Mouse (Mus musculus) neural tube, embryonic 13.5 days (tissue): ENCODE results near the gene Grid2. TPM values are rescaled to one million over a fixed set of nuclear protein-coding genes. Genes with fewer than 3 reads are reported as not detected.

Experiments used
- ATAC-seq: fragments of 200-750 bp; cut with Nextera tagmentation; 2 replicates; pipeline ENCODE4 v1.8.0; 2017; ENCODE audit warnings: low read depth, mild to moderate bottlenecking, moderate TSS enrichment, moderate library complexity
- H3K27ac ChIP-seq: fragments of 300-500 bp; sonication (generic); replicated peaks from 2 replicates; pipeline ENCODE4 v1.5.1; 2015; ENCODE audit warnings: moderate library complexity, mild to moderate bottlenecking, inconsistent platforms
- H3K27me3 ChIP-seq: fragments of 300-500 bp; sonication (generic); 2 replicates; pipeline ENCODE4 v1.6.1; 2015; ENCODE audit warnings: mild to moderate bottlenecking, inconsistent platforms
- H3K36me3 ChIP-seq: fragments of 300-500 bp; sonication (generic); 2 replicates; pipeline ENCODE4 v1.6.1; 2015; ENCODE audit warnings: mild to moderate bottlenecking, inconsistent platforms
- H3K4me1 ChIP-seq: fragments of 300-500 bp; sonication (generic); replicated peaks from 2 replicates; pipeline ENCODE4 v1.6.1; 2015; ENCODE audit warnings: inconsistent platforms
- H3K4me2 ChIP-seq: fragments of 300-500 bp; sonication (generic); 2 replicates; pipeline ENCODE4 v1.6.1; 2015; ENCODE audit warnings: inconsistent platforms, mild to moderate bottlenecking, moderate library complexity
- H3K4me3 ChIP-seq: fragments of 300-500 bp; sonication (generic); 2 replicates; pipeline ENCODE4 v1.5.1; 2015; ENCODE audit warnings: mild to moderate bottlenecking, inconsistent platforms
- H3K9ac ChIP-seq: fragments of 300-500 bp; sonication (generic); 2 replicates; pipeline ENCODE4 v1.6.1; 2015; ENCODE audit warnings: moderate library complexity, mild to moderate bottlenecking, inconsistent platforms
- H3K9me3 ChIP-seq: fragments of 300-500 bp; sonication (generic); 2 replicates; pipeline ENCODE4 v1.6.1; 2016; ENCODE audit warnings: inconsistent platforms
- WGBS: fragments of 180-500 bp; shearing (Covaris S2); methylation state at CpG from one replicate; pipeline ENCODE4 v1.1.7; 2015; 5-methylcytosine and 5-hydroxymethylcytosine counted together
- polyA plus RNA-seq: library from polyadenylated mRNA; unstranded; fragments of >200 nt; fragmentation: Nextera tagmentation; extraction: Ambion mirVana; gene quantifications from 2 replicates; pipeline ENCODE4 v1.2.1, GENCODE M21; 2015

Gene Grid2
- polyA plus RNA-seq, 1 experiment from 2014 or later = 9.6 TPM

GRCm38 (mm10) chr6:64728499-64729198, 1473.0 kb downstream of the Grid2 start, which contains the start of gene Atoh1:
Gene Atoh1, plus strand, starts transcription at chr6:64729125.
- H3K4me2 ChIP-seq = peak within 1 kb of the TSS; percentile 68
- H3K27me3 ChIP-seq = peaks cover 71% of the 10 kb centered on the region
- WGBS = under 1% methylated on average over 34 of the region's 34 CpGs
- peak within 1 kb of the TSS; percentile 40 for H3K4me3 ChIP-seq
- peak within 1 kb of the TSS; percentile 47 for H3K9ac ChIP-seq
- H3K36me3 ChIP-seq = no peaks in the 10 kb centered on the region
- peaks cover 30% of the 10 kb centered on the region for H3K4me1 ChIP-seq
- peak; percentile 74 for ATAC-seq
- no peaks in the 10 kb centered on the region for H3K9me3 ChIP-seq
- H3K27ac ChIP-seq = no peak within 1 kb of the TSS

- under 1% methylated on average over 53 of the region's 53 CpGs for WGBS
- Histone ChIP-seq H3K27ac (no peak overlapping the region), H3K36me3 (no peaks in the 10 kb centered on the region), H3K27me3 (peaks cover 79% of the 10 kb centered on the region), H3K4me3 (peak overlapping the region; percentile 40), H3K4me1 (peaks cover 38% of the 10 kb centered on the region), H3K4me2 (peak overlapping the region; percentile 68), H3K9ac (peak overlapping the region; percentile 47), H3K9me3 (no peaks in the 10 kb centered on the region)
- ATAC-seq = peak; percentile 69
Observed at GRCm38 (mm10) chr6:64729231-64730011, 1473.7 kb downstream of the Grid2 start.

GRCm38 (mm10) chr6:64730030-64730429, 1474.4 kb downstream of the Grid2 start:
- ATAC-seq = 0 out of 2 replicates have a peak, but pooled peaks have one; percentile 2
- H3K27me3 ChIP-seq = peaks cover 85% of the 10 kb centered on the region
- under 1% methylated on average over 19 of the region's 19 CpGs for WGBS

GRCm38 (mm10) chr6:64730506-64731020, 1474.9 kb downstream of the Grid2 start:
- H3K27me3 ChIP-seq = peaks cover 90% of the 10 kb centered on the region
- no peaks in the 10 kb centered on the region for H3K9me3 ChIP-seq
- WGBS = 3% methylated on average over 14 of the region's 14 CpGs
- no peaks in the 10 kb centered on the region for H3K36me3 ChIP-seq
- H3K9ac ChIP-seq = no peak overlapping the region
- no peak overlapping the region for H3K27ac ChIP-seq
- no peak for ATAC-seq
- peaks cover 44% of the 10 kb centered on the region for H3K4me1 ChIP-seq
- H3K4me2 ChIP-seq = no peak overlapping the region
- no peak overlapping the region for H3K4me3 ChIP-seq

More at GRCm38 (mm10) chr6:64730030-64730429, 1474.4 kb downstream of the Grid2 start:
- Histone ChIP-seq H3K4me1 (peaks cover 44% of the 10 kb centered on the region), H3K9ac (peak overlapping the region; percentile 47), H3K36me3 (no peaks in the 10 kb centered on the region), H3K4me3 (peak overlapping the region; percentile 40), H3K9me3 (no peaks in the 10 kb centered on the region), H3K27ac (no peak overlapping the region), H3K4me2 (peak overlapping the region; percentile 68)

- no peak overlapping the region for H3K4me2 ChIP-seq
- peaks cover 44% of the 10 kb centered on the region for H3K4me1 ChIP-seq
- H3K4me3 ChIP-seq = no peak overlapping the region
- H3K27ac ChIP-seq = no peak overlapping the region
- no peak for ATAC-seq
- H3K9me3 ChIP-seq = no peaks in the 10 kb centered on the region
- no peaks in the 10 kb centered on the region for H3K36me3 ChIP-seq
- no peak overlapping the region for H3K9ac ChIP-seq
- H3K27me3 ChIP-seq = peaks cover 96% of the 10 kb centered on the region
- 5% methylated on average over 7 of the region's 7 CpGs for WGBS
Observed at GRCm38 (mm10) chr6:64731126-64731525, 1475.5 kb downstream of the Grid2 start.

- no peak for ATAC-seq
- Histone ChIP-seq H3K4me2 (no peak overlapping the region), H3K4me3 (no peak overlapping the region)
Observed at GRCm38 (mm10) chr6:64731621-64732320, 1476.1 kb downstream of the Grid2 start.

GRCm38 (mm10) chr6:64733311-64733710, 1477.6 kb downstream of the Grid2 start:
- no peak overlapping the region for H3K4me3 ChIP-seq
- no peaks in the 10 kb centered on the region for H3K9me3 ChIP-seq
- H3K27ac ChIP-seq = no peak overlapping the region
- H3K9ac ChIP-seq = no peak overlapping the region
- H3K4me2 ChIP-seq = no peak overlapping the region
- ATAC-seq = no peak
- H3K27me3 ChIP-seq = peaks cover 89% of the 10 kb centered on the region
- WGBS = under 1% methylated on average over 4 of the region's 4 CpGs
- H3K4me1 ChIP-seq = peaks cover 35% of the 10 kb centered on the region
- H3K36me3 ChIP-seq = no peaks in the 10 kb centered on the region

More at GRCm38 (mm10) chr6:64731621-64732320, 1476.1 kb downstream of the Grid2 start:
- Histone ChIP-seq H3K9me3 (no peaks in the 10 kb centered on the region), H3K27ac (no peak overlapping the region), H3K9ac (no peak overlapping the region), H3K36me3 (no peaks in the 10 kb centered on the region), H3K4me1 (peaks cover 44% of the 10 kb centered on the region), H3K27me3 (peaks cover 98% of the 10 kb centered on the region)
- WGBS = 1% methylated on average over 8 of the region's 8 CpGs

GRCm38 (mm10) chr6:64734441-64735320, 1479.0 kb downstream of the Grid2 start:
- H3K9me3 ChIP-seq = no peaks in the 10 kb centered on the region
- H3K4me3 ChIP-seq = peak overlapping the region; percentile 44
- H3K4me1 ChIP-seq = peaks cover 21% of the 10 kb centered on the region
- H3K27ac ChIP-seq = no peak overlapping the region
- no peaks in the 10 kb centered on the region for H3K36me3 ChIP-seq
- ATAC-seq = peak; percentile 88
- peak overlapping the region; percentile 46 for H3K9ac ChIP-seq
- H3K4me2 ChIP-seq = peak overlapping the region; percentile 81
- peaks cover 84% of the 10 kb centered on the region for H3K27me3 ChIP-seq
- WGBS = 1% methylated on average over 54 of the region's 54 CpGs

GRCm38 (mm10) chr6:64736317-64736716, 1480.6 kb downstream of the Grid2 start:
- Histone ChIP-seq H3K9me3 (no peaks in the 10 kb centered on the region), H3K27me3 (peaks cover 74% of the 10 kb centered on the region), H3K4me2 (no peak overlapping the region), H3K4me1 (peaks cover 15% of the 10 kb centered on the region), H3K27ac (no peak overlapping the region), H3K36me3 (no peaks in the 10 kb centered on the region), H3K4me3 (no peak overlapping the region), H3K9ac (no peak overlapping the region)
- ATAC-seq = no peak
- 77% methylated on average over 4 of the region's 4 CpGs for WGBS

GRCm38 (mm10) chr6:64742915-64743489, 1487.3 kb downstream of the Grid2 start:
- no peak for ATAC-seq
- H3K4me3 ChIP-seq = no peak overlapping the region
- no peaks in the 10 kb centered on the region for H3K36me3 ChIP-seq
- H3K9me3 ChIP-seq = no peaks in the 10 kb centered on the region
- H3K4me1 ChIP-seq = no peaks in the 10 kb centered on the region
- H3K27me3 ChIP-seq = peaks cover 15% of the 10 kb centered on the region
- H3K27ac ChIP-seq = no peak overlapping the region
- no peak overlapping the region for H3K4me2 ChIP-seq
- H3K9ac ChIP-seq = no peak overlapping the region
- WGBS = 75% methylated on average over 2 of the region's 2 CpGs
